Comparison of ENCODE assay signal across 28 mouse cellular contexts in genomic region chr8:83765663-83766062, GRCm38 (mm10).
"Had no signal": no experiment of that assay in that cellular context is flagged by ENCODE, and none has a peak within 500 bp of the region (broad histone marks: within the 10 kb centered on the region; RNA-seq: fewer than 3 reads in every experiment).

No protein-coding gene starts in this region.

- H3K4me3 ChIP-seq: left cerebral cortex, adult 2 months; limb, embryonic 10.5 days; limb, embryonic 12.5 days; limb, embryonic 13.5 days; limb, embryonic 15.5 days; liver, embryonic 12.5 days; liver, embryonic 13.5 days; liver, embryonic 15.5 days; lung, embryonic 15.5 days; megakaryocyte, embryonic 14.5 days; midbrain, embryonic 10.5 days; midbrain, embryonic 12.5 days; midbrain, embryonic 13.5 days; midbrain, embryonic 15.5 days; myocyte had no signal

- DNase-seq: left cerebral cortex, postnatal 4 days; liver; liver, embryonic 13.5 days; liver, postnatal 0 days; lung, adult 18-20 months; lung, adult 2 months; lung, embryonic 14.5 days; lung, postnatal 10 days; lung, postnatal 14 days; lung, postnatal 36 days; lung, postnatal 4 days; midbrain, embryonic 14.5 days had no signal

- H3K4me1 ChIP-seq: limb, embryonic 10.5 days; limb, embryonic 12.5 days; limb, embryonic 13.5 days; limb, embryonic 15.5 days; midbrain, embryonic 10.5 days; midbrain, embryonic 12.5 days; midbrain, embryonic 13.5 days; midbrain, embryonic 15.5 days had no signal

- H3K27ac ChIP-seq: left cerebral cortex, adult 2 months; limb, embryonic 10.5 days; limb, embryonic 12.5 days; limb, embryonic 13.5 days; limb, embryonic 15.5 days; liver, embryonic 12.5 days; liver, embryonic 13.5 days; liver, embryonic 14.5 days; liver, embryonic 15.5 days; lung, embryonic 15.5 days; macrophage; midbrain, embryonic 10.5 days; midbrain, embryonic 12.5 days; midbrain, embryonic 13.5 days; midbrain, embryonic 15.5 days had no signal

- H3K27me3 ChIP-seq: limb, embryonic 12.5 days; limb, embryonic 13.5 days; limb, embryonic 15.5 days; liver, embryonic 12.5 days; liver, embryonic 13.5 days; liver, embryonic 15.5 days; lung, embryonic 15.5 days; midbrain, embryonic 13.5 days; midbrain, embryonic 15.5 days had no signal

- H3K9ac ChIP-seq: limb, embryonic 12.5 days; limb, embryonic 13.5 days; limb, embryonic 15.5 days; liver, embryonic 12.5 days; liver, embryonic 13.5 days; liver, embryonic 14.5 days; liver, embryonic 15.5 days; liver, postnatal 0 days; lung, embryonic 14.5 days; lung, embryonic 15.5 days; midbrain, embryonic 12.5 days; midbrain, embryonic 13.5 days; midbrain, embryonic 15.5 days had no signal

- H3K9me3 ChIP-seq: limb, embryonic 10.5 days; limb, embryonic 15.5 days; liver, embryonic 15.5 days; lung, embryonic 15.5 days; midbrain, embryonic 12.5 days; midbrain, embryonic 13.5 days; midbrain, embryonic 15.5 days had no signal

- H3K36me3 ChIP-seq: limb, embryonic 10.5 days; limb, embryonic 12.5 days; limb, embryonic 13.5 days; limb, embryonic 15.5 days; liver, embryonic 12.5 days; liver, embryonic 13.5 days; liver, embryonic 15.5 days; lung, embryonic 15.5 days; midbrain, embryonic 10.5 days; midbrain, embryonic 12.5 days; midbrain, embryonic 13.5 days; midbrain, embryonic 15.5 days had no signal
